Mouse (Mus musculus) thymus, adult 2 months (tissue): ENCODE measurements around the gene Srebf1. TPM values are rescaled to one million over a fixed set of nuclear protein-coding genes. Genes with fewer than 3 reads are reported as not detected.

Source experiments
- DNase-seq: peaks from one replicate; pipeline ENCODE4 v3.0.0; 2021
- H3K27ac ChIP-seq: fragments of 200-500 bp; 2 replicates; pipeline ENCODE4 v1.5.1; 2012; ENCODE audit warnings: low read length, control low read depth; ENCODE audit not compliant: control insufficient read depth, insufficient read depth
- H3K27me3 ChIP-seq: fragments of 200-500 bp; 2 replicates; pipeline ENCODE4 v1.6.1; 2012; ENCODE audit warnings: mild to moderate bottlenecking, low read length, moderate library complexity, mixed read lengths; ENCODE audit not compliant: control insufficient read depth, insufficient read depth
- H3K36me3 ChIP-seq: fragments of 200-500 bp; 2 replicates; pipeline ENCODE4 v1.6.1; 2012; ENCODE audit warnings: mild to moderate bottlenecking, low read length, moderate library complexity; ENCODE audit not compliant: control insufficient read depth, insufficient read depth
- H3K4me1 ChIP-seq: fragments of 200-500 bp; replicated peaks from 2 replicates; pipeline ENCODE4 v1.6.1; 2012; ENCODE audit warnings: low read length; ENCODE audit not compliant: control insufficient read depth, insufficient read depth
- H3K4me3 ChIP-seq: fragments of 200-500 bp; 2 replicates; pipeline ENCODE4 v1.5.1; 2012; ENCODE audit warnings: mild to moderate bottlenecking, low read length, control low read depth, moderate library complexity; ENCODE audit not compliant: control insufficient read depth, insufficient read depth
- CTCF ChIP-seq: fragments of 200-500 bp; IDR thresholded peaks from 2 replicates; pipeline ENCODE4 v1.5.1; 2012; ENCODE audit warnings: mild to moderate bottlenecking, control low read depth, low read length, moderate library complexity, borderline replicate concordance; ENCODE audit not compliant: control insufficient read depth, poor library complexity, insufficient read depth; ENCODE audit errors: extremely low read depth
- POLR2A ChIP-seq: fragments of 200-500 bp; IDR thresholded peaks from 2 replicates; pipeline ENCODE4 v1.6.1; 2012; ENCODE audit warnings: mild to moderate bottlenecking, low read length, control low read depth, moderate library complexity; ENCODE audit not compliant: control insufficient read depth, poor library complexity, insufficient read depth; ENCODE audit errors: extremely low read depth
- WGBS: fragments of 180-500 bp; shearing (Covaris S2); methylation state at CpG from one replicate; pipeline ENCODE4 v1.1.7; 2018; 5-methylcytosine and 5-hydroxymethylcytosine counted together
- polyA plus RNA-seq: library from polyadenylated mRNA; depleted of rRNA; stranded (reverse); fragments of >200 nt; gene quantifications from 2 replicates; pipeline ENCODE4 v1.2.3, GENCODE M21; 2012

Gene Srebf1
- polyA plus RNA-seq, 1 experiment: 466 TPM

GRCm38 (mm10) chr11:60229821-60230220 is 7.4 kb upstream of the Srebf1 start:
- TF ChIP-seq CTCF (no peak), POLR2A (no peak)
- Histone ChIP-seq H3K27me3 (no peaks in the 10 kb centered on the region), H3K4me3 (no peak overlapping the region), H3K36me3 (no peaks in the 10 kb centered on the region), H3K4me1 (peaks cover 78% of the 10 kb centered on the region), H3K27ac (no peak overlapping the region)
- WGBS: 96% methylated on average over 13 of the region's 13 CpGs
- DNase-seq: no peak

- DNase-seq: no peak
- H3K4me3 ChIP-seq: no peak overlapping the region
Measured at GRCm38 (mm10) chr11:60228525-60228924, 6.1 kb upstream of the Srebf1 start.

GRCm38 (mm10) chr11:60225874-60226273 is 3.5 kb upstream of the Srebf1 start:
- no peaks in the 10 kb centered on the region for H3K27me3 ChIP-seq
- no peak overlapping the region for H3K4me3 ChIP-seq
- DNase-seq: no peak
- H3K36me3 ChIP-seq: no peaks in the 10 kb centered on the region
- TF ChIP-seq CTCF (no peak), POLR2A (no peak)
- no peak overlapping the region for H3K27ac ChIP-seq
- WGBS: 93% methylated on average over 1 of the region's 1 CpGs
- peaks cover 64% of the 10 kb centered on the region for H3K4me1 ChIP-seq

More at GRCm38 (mm10) chr11:60228525-60228924, 6.1 kb upstream of the Srebf1 start:
- no peak overlapping the region for H3K27ac ChIP-seq
- peaks cover 73% of the 10 kb centered on the region for H3K4me1 ChIP-seq
- H3K27me3 ChIP-seq: no peaks in the 10 kb centered on the region
- 98% methylated on average over 3 of the region's 3 CpGs for WGBS
- TF ChIP-seq POLR2A (no peak), CTCF (no peak)
- H3K36me3 ChIP-seq: no peaks in the 10 kb centered on the region

- DNase-seq: peak; percentile 58
- H3K36me3 ChIP-seq: no peaks in the 10 kb centered on the region
- no peaks in the 10 kb centered on the region for H3K27me3 ChIP-seq
- H3K4me3 ChIP-seq: no peak overlapping the region
- peaks cover 55% of the 10 kb centered on the region for H3K4me1 ChIP-seq
- TF ChIP-seq CTCF: peak; percentile 54; the same call in 1 of the 2 replicates
- TF ChIP-seq POLR2A: no peak
- WGBS: 85% methylated on average over 4 of the region's 4 CpGs
- H3K27ac ChIP-seq: no peak overlapping the region
Measured at GRCm38 (mm10) chr11:60224676-60225075, 2.3 kb upstream of the Srebf1 start.

- DNase-seq: no peak
- no peaks in the 10 kb centered on the region for H3K27me3 ChIP-seq
- H3K27ac ChIP-seq: no peak overlapping the region
- peak overlapping the region; percentile 52 for H3K4me3 ChIP-seq
- TF ChIP-seq POLR2A (no peak), CTCF (no peak)
- H3K36me3 ChIP-seq: no peaks in the 10 kb centered on the region
- H3K4me1 ChIP-seq: peaks cover 51% of the 10 kb centered on the region
- 46% methylated on average over 3 of the region's 3 CpGs for WGBS
Measured at GRCm38 (mm10) chr11:60222085-60222468, 304 bp downstream of the Srebf1 start.

GRCm38 (mm10) chr11:60221425-60221824 is 956 bp downstream of the Srebf1 start:
- Histone ChIP-seq H3K4me3 (no peak overlapping the region), H3K27me3 (no peaks in the 10 kb centered on the region), H3K27ac (no peak overlapping the region), H3K4me1 (peaks cover 56% of the 10 kb centered on the region), H3K36me3 (no peaks in the 10 kb centered on the region)
- no peak for DNase-seq
- no peak for TF ChIP-seq CTCF
- TF ChIP-seq POLR2A: no peak
- WGBS: 94% methylated on average over 6 of the region's 6 CpGs

GRCm38 (mm10) chr11:60220291-60220804 is 2.0 kb downstream of the Srebf1 start:
- Histone ChIP-seq H3K4me1 (peaks cover 57% of the 10 kb centered on the region), H3K27me3 (no peaks in the 10 kb centered on the region), H3K27ac (peak overlapping the region; percentile 44), H3K4me3 (peak overlapping the region; percentile 90), H3K36me3 (no peaks in the 10 kb centered on the region)
- WGBS: under 1% methylated on average over 46 of the region's 46 CpGs
- TF ChIP-seq CTCF (peak; percentile 30; the same call in 1 of the 2 replicates), POLR2A (peak; percentile 76)
- DNase-seq: peak; percentile 91
